Mouse (Mus musculus): Measurements from ENCODE around the gene Mid1.
"Not testable (repeated sequence)": the region's sequence is repeated elsewhere in the genome, so short reads cannot be mapped to it uniquely, and the experiment has no call there.

Gene Mid1

DNA sequence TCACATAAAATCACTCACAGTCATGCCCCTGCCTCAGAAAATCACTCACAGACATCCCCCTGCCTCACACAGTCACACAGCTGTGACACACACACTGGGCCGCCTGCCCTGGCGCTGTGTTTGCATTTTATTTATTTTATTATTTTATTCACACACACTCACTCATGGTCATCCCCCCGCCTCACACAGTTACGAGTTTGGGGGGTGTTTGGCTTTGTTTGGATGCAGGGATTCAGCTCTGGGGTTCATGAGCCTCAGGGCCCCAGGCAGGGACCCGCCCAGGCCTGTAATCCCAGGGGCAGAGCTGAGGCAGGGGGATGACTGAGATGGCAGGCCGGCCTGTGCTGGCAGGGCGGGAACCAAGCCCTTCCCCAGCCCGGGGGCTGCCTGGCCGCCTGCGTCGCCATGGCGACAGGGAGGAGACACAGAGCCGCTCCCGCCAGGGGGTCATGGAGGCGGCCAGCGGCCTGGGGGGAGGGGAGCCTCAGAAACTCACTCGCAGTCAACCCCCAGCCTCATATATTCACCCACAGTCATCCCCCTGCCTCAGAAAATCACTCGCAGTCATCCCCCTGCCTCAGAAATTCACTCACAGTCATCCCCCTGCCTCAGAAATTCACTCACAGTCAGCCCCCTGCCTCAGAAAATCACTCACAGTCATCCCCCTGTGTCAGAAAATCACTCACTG, 317.7 kb downstream of the Mid1 start:
- peak in 1 of 2 experiments; percentile 65 for DNase-seq

DNA sequence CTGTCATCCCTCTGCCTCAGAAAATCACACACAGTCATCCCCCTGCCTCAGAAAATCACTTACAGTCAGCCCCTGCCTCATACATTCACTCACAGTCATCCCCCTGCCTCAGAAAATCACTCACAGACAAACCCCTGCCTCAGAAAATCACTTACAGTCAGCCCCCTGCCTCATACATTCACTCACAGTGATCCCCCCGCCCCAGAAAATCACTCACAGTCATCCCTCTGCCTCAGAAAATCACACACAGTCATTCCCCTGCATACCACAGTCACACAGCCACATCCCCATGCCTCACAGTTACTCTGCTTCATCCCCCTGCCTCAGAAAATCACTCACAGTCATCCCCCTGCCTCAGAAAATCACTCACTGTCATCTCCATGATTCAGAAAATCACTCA, 318.5 kb downstream of the Mid1 start:
- DNase-seq, result not testable (repeated sequence)

DNA sequence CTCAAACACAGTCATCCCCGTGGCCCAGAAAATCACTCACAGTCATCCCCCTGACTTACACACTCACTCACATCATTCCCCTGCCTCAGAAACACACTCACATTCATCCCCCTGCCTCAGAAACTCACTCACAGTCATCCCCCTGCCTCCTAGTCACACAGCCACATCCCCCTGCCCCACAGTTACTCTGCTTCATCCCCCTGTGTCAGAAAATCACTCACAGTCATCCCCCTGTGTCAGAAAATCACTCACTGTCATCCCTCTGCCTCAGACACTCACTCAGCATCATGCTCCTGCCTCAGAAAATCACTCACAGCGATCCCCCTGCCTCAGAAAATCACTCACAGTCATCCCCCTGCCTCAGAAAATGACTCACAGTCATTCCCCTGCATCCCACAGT, 319.2 kb downstream of the Mid1 start:
- not testable (repeated sequence) for DNase-seq

DNA sequence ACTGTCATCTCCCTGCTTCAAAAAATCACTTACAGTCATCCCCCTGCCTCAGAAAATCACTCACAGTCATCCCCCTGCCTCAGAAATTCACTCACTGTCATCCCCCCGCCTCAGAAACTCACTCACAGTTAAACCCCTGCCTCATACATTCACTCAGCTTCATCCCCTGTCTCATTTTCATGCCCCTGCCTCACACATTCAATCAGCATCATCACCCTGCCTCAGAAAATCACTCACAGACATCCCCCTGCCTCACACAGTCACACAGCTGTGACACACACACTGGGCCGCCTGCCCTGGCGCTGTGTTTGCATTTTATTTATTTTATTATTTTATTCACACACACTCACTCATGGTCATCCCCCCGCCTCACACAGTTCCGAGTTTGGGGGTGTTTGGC, 319.8 kb downstream of the Mid1 start:
- DNase-seq, result not testable (repeated sequence)

DNA sequence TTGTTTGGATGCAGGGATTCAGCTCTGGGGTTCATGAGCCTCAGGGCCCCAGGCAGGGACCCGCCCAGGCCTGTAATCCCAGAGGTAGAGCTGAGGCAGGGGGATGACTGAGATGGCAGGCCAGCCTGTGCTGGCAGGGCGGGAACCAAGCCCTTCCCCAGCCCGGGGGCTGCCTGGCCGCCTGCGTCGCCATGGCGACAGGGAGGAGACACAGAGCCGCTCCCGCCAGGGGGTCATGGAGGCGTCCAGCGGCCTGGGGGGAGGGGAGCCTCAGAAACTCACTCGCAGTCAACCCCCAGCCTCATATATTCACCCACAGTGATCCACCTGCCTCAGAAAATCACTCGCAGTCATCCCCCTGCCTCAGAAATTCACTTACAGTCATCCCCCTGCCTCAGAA, 320.2 kb downstream of the Mid1 start:
- peak in 1 of 2 experiments; percentile 66 for DNase-seq

DNA sequence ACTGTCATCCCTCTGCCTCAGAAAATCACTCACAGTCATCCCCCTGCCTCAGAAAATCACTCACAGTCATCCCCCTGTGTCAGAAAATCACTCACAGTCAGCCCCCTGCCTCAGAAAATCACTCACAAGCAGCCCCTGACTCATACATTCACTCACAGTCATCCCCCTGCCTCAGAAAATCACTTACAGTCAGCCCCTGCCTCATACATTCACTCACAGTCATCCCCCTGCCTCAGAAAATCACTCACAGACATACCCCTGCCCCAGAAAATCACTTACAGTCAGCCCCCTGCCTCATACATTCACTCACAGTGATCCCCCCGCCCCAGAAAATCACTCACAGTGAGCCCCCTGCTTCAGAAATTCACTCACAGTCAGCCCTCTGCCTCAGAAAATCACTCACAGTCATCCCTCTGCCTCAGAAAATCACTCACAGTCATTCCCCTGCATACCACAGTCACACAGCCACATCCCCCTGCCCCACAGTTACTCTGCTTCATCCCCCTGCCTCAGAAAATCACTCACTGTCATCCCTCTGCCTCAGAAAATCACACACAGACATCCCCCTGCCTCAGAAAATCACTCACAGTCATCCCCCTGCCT, 320.8 kb downstream of the Mid1 start:
- DNase-seq, result not testable (repeated sequence)

DNA sequence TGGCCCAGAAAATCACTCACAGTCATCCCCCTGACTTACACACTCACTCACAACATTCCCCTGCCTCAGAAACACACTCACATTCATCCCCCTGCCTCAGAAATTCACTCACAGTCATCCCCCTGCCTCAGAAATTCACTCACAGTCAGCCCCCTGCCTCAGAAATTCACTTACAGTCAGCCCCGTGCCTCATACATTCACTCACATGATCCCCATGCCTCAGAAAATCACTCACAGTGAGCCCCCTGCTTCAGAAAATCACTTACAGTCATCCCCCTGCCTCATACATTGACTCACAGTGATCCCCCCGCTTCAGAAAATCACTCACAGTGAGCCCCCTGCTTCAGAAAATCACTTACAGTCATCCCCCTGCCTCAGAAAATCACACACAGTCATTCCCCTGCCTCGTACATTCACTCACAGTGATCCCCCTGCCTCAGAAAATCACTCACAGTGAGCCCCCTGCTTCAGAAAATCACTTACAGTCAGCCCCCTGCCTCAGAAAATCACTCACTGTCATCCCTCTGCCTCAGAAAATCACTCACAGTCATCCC, 321.8 kb downstream of the Mid1 start:
- not testable (repeated sequence) for DNase-seq

DNA sequence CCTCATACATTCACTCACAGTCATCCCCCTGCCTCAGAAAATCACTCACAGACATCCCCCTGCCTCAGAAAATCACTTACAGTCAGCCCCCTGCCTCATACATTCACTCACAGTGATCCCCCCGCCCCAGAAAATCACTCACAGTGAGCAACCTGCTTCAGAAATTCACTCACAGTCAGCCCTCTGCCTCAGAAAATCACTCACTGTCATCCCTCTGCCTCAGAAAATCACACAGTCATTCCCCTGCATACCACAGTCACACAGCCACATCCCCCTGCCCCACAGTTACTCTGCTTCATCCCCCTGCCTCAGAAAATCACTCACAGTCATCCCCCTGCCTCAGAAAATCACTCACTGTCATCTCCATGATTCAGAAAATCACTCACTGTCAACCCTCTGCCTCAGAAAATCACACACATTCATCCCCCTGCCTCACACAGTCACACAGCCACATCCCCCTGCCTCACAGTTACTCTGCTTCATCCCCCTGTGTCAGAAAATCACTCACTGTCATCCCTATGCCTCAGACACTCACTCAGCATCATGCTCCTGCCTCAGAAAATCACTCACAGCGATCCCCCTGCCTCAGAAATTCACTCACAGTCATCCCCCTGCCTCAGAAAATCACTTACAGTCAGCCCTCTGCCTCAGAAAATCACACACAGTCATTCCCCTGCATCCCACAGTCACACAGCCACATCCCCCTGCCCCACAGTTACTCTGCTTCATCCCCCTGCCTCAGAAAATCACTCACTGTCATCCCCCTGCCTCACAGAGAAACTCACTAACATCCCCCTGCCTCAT, 322.6 kb downstream of the Mid1 start:
- not testable (repeated sequence) for DNase-seq

DNA sequence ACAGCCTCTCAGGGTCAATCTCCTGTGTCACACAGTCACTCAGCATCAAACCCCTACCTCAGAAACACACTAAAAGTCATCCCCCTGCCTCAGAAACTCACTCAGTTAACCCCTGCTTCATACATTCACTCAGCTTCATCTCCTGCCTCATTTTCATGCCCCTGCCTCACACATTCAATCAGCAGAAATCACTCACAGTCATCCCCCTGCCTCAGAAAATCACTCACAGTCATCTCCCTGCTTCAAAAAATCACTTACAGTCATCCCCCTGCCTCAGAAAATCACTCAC, 323.1 kb downstream of the Mid1 start:
- not testable (repeated sequence) for DNase-seq

DNA sequence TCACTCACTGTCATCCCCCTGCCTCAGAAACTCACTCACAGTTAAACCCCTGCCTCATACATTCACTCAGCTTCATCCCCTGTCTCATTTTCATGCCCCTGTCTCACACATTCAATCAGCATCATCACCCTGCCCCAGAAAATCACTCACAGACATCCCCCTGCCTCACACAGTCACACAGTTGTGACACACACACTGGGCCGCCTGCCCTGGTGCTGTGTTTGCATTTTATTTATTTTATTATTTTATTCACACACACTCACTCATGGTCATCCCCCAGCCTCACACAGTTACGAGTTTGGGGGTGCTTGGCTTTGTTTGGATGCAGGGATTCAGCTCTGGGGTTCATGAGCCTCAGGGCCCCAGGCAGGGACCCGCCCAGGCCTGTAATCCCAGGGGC, 323.6 kb downstream of the Mid1 start:
- peak; percentile 43 to 51 for DNase-seq

DNA sequence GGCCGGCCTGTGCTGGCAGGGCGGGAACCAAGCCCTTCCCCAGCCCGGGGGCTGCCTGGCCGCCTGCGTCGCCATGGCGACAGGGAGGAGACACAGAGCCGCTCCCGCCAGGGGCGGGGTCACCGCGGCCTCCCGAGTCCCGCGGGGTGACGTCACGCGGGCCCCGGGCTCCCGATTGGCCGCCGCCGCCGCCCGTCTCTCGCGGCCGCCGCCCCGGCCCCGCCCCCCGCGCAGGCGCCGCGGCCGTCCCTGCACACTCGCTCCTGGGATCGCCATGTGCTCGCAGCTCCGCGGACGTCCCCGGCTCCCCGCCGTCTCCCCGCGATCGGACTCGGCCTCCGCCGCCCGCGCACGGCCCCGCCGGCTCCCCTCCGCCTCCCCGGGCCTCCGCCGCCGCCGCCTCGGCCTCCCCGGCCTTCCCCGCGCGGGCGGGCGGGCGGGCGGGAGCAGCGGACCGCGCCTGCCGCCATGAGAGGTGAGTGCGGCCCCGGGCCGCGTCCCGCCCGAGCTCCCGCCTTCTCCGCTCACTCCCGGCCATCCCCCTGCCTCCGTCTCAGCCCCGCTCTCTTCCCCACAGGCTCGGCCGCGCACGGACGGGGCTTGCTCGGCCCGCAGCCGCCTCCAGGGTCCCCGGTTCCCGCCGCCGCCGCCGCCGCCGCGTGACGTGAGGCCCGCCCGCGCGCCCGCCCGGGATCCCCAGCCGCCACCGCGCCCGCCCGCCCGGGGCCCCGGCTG, 324.2 kb downstream of the Mid1 start, which contains the start of gene Gm21887:
Gene Gm21887, plus strand, starts transcription at position 644 of the 735 bp plus-strand sequence.
- DNase-seq, result peak; percentile 99 to 100

DNA sequence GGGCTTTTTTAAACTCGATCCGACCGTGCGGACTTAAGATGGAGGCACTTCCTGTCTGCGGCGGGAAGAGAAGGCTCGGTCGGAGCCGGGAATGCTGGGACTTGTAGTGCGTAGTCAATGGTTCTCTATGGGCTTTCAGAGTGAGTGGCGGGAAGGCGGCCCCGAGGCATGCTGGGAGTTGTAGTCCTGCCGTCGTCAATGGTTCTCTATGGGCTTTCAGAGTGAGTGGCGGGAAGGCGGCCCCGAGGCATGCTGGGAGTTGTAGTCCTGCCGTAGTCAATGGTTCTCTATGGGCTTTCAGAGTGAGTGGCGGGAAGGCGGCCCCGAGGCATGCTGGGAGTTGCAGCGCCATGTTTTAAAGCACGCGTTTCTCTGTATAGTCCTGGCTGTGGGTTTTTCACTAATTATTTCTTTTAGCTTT, 324.8 kb downstream of the Mid1 start:
- peak; percentile 100 for DNase-seq

DNA sequence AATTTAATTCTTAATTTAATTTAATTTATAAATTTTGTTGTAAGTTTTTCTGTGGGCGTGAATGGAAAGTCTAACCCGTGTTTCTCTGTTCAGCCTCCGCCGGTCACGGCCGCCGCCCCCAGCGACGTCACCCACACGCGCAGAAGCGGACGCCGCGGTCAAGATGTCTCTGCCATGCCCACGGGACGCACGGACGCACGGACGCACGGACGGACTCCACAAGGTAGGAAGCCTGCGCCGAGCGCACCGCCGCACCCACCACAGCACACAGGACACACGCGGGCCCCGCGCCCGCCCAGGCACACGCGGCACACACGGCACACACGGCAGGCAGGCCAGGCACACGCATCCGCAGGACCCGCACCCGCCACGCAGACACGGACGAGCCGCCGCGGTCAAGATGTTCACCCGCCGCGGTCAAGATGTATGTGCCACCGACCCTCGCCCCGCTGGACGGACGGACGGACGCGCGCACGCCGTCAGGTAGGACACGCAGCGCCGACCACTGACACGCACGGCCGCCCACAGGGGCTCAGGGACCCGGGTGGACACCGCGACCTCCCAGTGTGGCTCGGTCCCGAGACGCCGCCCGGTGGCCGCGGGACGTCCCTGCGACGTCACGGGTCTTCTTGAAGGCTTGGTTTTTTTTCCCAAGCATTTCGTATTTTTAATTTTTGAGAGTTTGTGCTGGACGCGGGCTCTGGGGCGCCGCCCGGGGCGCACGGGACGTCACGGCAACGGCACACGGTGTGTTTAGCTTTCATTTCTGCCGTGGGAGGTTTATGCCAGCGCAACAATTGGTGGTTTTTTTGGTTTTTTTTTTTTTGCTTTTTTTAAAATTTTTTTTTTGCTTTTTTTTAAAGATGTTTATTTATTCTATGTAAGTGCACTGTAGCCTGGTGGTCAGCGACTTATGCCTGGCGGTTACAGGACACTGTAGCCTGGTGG, 325.9 kb downstream of the Mid1 start:
- peak; percentile 67 to 80 for DNase-seq

DNA sequence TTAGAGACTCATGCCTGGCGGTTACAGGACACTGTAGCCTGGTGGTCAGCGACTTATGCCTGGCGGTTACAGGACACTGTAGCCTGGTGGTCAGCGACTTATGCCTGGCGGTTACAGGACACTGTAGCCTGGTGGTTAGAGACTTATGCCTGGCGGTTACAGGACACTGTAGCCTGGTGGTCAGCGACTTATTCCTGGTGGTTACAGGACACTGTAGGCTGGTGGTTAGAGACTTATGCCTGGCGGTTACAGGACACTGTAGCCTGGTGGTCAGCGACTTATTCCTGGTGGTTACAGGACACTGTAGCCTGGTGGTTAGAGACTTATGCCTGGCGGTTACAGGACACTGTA, 326.5 kb downstream of the Mid1 start:
- not testable (repeated sequence) for DNase-seq

DNA sequence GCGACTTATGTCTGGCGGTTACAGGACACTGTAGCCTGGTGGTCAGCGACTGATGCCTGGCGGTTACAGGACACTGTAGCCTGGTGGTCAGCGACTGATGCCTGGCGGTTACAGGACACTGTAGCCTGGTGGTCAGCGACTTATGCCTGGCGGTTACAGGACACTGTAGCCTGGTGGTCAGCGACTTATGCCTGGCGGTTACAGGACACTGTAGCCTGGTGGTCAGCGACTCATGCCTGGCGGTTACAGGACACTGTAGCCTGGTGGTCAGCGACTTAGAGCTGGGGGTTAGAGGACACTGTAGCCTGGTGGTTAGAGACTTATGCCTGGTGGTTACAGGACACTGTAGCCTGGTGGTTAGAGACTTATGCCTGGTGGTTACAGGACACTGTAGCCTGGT, 328.4 kb downstream of the Mid1 start:
- not testable (repeated sequence) for DNase-seq

DNA sequence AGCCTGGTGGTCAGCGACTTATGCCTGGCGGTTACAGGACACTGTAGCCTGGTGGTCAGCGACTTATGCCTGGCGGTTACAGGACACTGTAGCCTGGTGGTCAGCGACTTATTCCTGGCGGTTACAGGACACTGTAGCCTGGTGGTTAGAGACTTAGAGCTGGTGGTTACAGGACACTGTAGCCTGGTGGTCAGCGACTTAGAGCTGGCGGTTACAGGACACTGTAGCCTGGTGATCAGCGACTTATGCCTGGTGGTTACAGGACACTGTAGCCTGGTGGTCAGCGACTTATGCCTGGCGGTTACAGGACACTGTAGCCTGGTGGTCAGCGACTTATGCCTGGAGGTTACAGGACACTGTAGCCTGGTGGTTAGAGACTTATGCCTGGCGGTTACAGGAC, 329.0 kb downstream of the Mid1 start:
- DNase-seq, result not testable (repeated sequence)

DNA sequence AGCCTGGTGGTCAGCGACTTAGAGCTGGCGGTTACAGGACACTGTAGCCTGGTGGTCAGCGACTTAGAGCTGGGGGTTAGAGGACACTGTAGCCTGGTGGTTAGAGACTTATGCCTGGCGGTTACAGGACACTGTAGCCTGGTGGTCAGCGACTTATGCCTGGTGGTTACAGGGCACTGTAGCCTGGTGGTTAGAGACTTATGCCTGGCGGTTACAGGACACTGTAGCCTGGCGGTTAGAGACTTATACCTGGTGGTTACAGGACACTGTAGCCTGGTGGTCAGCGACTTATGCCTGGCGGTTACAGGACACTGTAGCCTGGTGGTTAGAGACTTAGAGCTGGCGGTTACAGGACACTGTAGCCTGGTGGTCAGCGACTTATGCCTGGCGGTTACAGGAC, 330.9 kb downstream of the Mid1 start:
- DNase-seq, result not testable (repeated sequence)

DNA sequence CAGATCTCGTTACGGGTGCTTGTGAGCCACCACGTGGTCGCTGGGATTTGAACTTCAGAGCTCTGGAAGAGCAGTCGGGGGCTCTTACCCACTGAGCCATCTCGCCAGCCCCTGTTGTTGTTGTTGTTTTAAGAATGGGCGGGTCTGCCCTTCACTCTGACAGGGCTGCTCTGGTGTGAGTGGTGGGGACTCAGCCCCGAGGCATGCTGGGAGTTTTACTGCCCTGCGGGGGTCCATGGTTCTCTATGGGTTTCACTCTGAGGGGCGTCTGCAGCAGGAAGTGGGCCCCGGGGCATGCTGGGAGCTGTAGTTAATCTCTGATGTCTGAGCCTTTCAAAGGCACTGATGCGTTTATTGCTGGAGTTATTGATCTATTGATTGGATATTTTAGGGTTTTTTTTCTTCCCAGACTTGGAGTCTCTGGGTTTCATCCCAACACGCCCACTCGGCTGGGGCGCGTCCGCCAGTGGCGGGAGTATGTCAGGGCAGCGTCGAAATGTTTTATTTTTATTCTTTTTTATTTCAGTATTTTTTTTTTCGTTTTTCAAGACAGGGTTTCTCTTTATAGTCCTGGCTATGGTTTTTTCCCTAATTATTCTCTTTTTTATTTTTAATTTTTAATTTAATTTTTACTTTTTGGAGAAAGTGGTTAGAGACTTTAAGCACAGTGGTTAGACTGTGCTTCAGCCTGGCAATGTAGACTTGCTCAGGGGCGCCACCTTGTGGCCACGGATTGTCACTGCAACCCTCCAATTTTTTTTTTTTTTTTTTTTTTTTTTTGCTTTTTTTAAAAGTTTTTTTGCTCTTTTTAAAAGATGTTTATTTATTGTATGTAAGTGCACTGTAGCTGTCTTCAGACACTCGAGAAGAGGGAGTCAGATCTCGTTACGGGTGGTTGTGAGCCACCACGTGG, 332.6 kb downstream of the Mid1 start:
- peak; percentile 64 to 81 for DNase-seq

DNA sequence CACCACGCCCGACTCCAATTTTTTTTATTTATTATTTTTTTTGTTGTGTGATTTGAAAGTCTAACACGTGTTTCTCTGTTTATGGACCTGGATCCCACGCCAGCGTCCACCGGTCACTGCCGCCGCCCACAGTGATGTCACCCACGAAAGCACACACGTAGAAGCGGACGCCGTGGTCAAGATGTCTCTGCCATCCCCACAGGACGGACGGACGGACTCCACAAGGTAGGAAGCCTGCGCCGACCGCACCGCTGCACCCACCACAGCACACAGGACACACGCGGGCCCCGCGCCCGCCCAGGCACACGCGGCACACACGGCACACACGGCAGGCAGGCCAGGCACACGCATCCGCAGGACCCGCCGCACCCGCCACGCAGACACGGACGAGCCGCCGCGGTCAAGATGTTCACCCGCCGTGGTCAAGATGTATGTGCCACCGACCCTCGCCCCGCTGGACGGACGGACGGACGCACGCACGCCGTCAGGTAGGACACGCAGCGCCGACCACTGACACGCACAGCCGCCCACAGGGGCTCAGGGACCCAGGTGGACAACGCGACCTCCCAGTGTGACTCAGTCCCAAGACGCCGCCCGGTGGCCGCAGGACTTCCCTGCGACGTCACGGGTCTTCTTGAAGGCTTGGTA, 333.7 kb downstream of the Mid1 start:
- DNase-seq, result peak; percentile 64 to 72
